Mouse (Mus musculus): Measurements from ENCODE around the gene Mnat1. TPM values are rescaled to one million over a fixed set of nuclear protein-coding genes. Genes with fewer than 3 reads are reported as not detected.

The Mnat1 gene
- polyA plus RNA-seq, 1 experiment: 2.2 TPM

- Histone ChIP-seq H3K4me1 (ENCODE audit: control insufficient read depth, insufficient read depth, insufficient read length) (no peaks in the 10 kb centered on the region), H3K27ac (ENCODE audit: insufficient read depth, low read length) (no peak overlapping the region), H3K27me3 (ENCODE audit: control insufficient read depth, insufficient read depth, low read length) (no peaks in the 10 kb centered on the region), H3K4me3 (ENCODE audit: extremely low read depth, insufficient read depth, insufficient read length) (no peak overlapping the region), H3K36me3 (ENCODE audit: control insufficient read depth, insufficient read depth, low read length) (peaks cover 1% of the 10 kb centered on the region; the same call in 1 of the 2 replicates)
- WGBS: 81% methylated on average over 6 of the region's 6 CpGs
- no peak for DNase-seq (ENCODE audit: low read depth in 1 of 2, low spot score in 2 of 2)
- TF ChIP-seq POLR2A (IDR thresholded peaks at IDR 0.05; ENCODE audit: low read depth, low read length) (no peak), CTCF (IDR thresholded peaks at IDR 0.05; ENCODE audit: extremely low read depth, insufficient read depth, insufficient read length, insufficient replicate concordance) (no peak)
These were observed 100.4 kb downstream of the Mnat1 start for GRCm38 (mm10) chr12:73223872-73224271.

- no peak overlapping the region for H3K4me3 ChIP-seq (ENCODE audit: extremely low read depth, insufficient read depth, insufficient read length)
- H3K36me3 ChIP-seq (ENCODE audit: control insufficient read depth, insufficient read depth, low read length): no peaks in the 10 kb centered on the region
- WGBS: 95% methylated on average over 3 of the region's 3 CpGs
- H3K27me3 ChIP-seq (ENCODE audit: control insufficient read depth, insufficient read depth, low read length): no peaks in the 10 kb centered on the region
- TF ChIP-seq CTCF (IDR thresholded peaks at IDR 0.05; ENCODE audit: extremely low read depth, insufficient read depth, insufficient read length, insufficient replicate concordance): no peak
- no peak for TF ChIP-seq POLR2A (IDR thresholded peaks at IDR 0.05; ENCODE audit: low read depth, low read length)
- H3K4me1 ChIP-seq (ENCODE audit: control insufficient read depth, insufficient read depth, insufficient read length): no peaks in the 10 kb centered on the region
- no peak for DNase-seq (ENCODE audit: low read depth in 1 of 2, low spot score in 2 of 2)
- no peak overlapping the region for H3K27ac ChIP-seq (ENCODE audit: insufficient read depth, low read length)
These were observed 104.9 kb downstream of the Mnat1 start for GRCm38 (mm10) chr12:73228427-73228826.

GRCm38 (mm10) chr12:73230196-73230595 lies 106.7 kb downstream of the Mnat1 start:
- DNase-seq (ENCODE audit: low read depth in 1 of 2, low spot score in 2 of 2): no peak
- no peak overlapping the region for H3K27ac ChIP-seq (ENCODE audit: insufficient read depth, low read length)
- no peak overlapping the region for H3K4me3 ChIP-seq (ENCODE audit: extremely low read depth, insufficient read depth, insufficient read length)
- TF ChIP-seq CTCF (IDR thresholded peaks at IDR 0.05; ENCODE audit: extremely low read depth, insufficient read depth, insufficient read length, insufficient replicate concordance) (no peak), POLR2A (IDR thresholded peaks at IDR 0.05; ENCODE audit: low read depth, low read length) (no peak)
- no peaks in the 10 kb centered on the region for H3K36me3 ChIP-seq (ENCODE audit: control insufficient read depth, insufficient read depth, low read length)
- no peaks in the 10 kb centered on the region for H3K4me1 ChIP-seq (ENCODE audit: control insufficient read depth, insufficient read depth, insufficient read length)
- no peaks in the 10 kb centered on the region for H3K27me3 ChIP-seq (ENCODE audit: control insufficient read depth, insufficient read depth, low read length)

- H3K27ac ChIP-seq (ENCODE audit: insufficient read depth, low read length): no peak overlapping the region
- no peaks in the 10 kb centered on the region for H3K27me3 ChIP-seq (ENCODE audit: control insufficient read depth, insufficient read depth, low read length)
- no peaks in the 10 kb centered on the region for H3K4me1 ChIP-seq (ENCODE audit: control insufficient read depth, insufficient read depth, insufficient read length)
- no peaks in the 10 kb centered on the region for H3K36me3 ChIP-seq (ENCODE audit: control insufficient read depth, insufficient read depth, low read length)
- no peak for DNase-seq (ENCODE audit: low read depth in 1 of 2, low spot score in 2 of 2)
- no peak overlapping the region for H3K4me3 ChIP-seq (ENCODE audit: extremely low read depth, insufficient read depth, insufficient read length)
- no peak for TF ChIP-seq POLR2A (IDR thresholded peaks at IDR 0.05; ENCODE audit: low read depth, low read length)
- no peak for TF ChIP-seq CTCF (IDR thresholded peaks at IDR 0.05; ENCODE audit: extremely low read depth, insufficient read depth, insufficient read length, insufficient replicate concordance)
These were observed 108.0 kb downstream of the Mnat1 start for GRCm38 (mm10) chr12:73231552-73231951.

GRCm38 (mm10) chr12:73232586-73232985 lies 109.1 kb downstream of the Mnat1 start:
- Histone ChIP-seq H3K27ac (ENCODE audit: insufficient read depth, low read length) (no peak overlapping the region), H3K36me3 (ENCODE audit: control insufficient read depth, insufficient read depth, low read length) (no peaks in the 10 kb centered on the region), H3K4me1 (ENCODE audit: control insufficient read depth, insufficient read depth, insufficient read length) (no peaks in the 10 kb centered on the region), H3K4me3 (ENCODE audit: extremely low read depth, insufficient read depth, insufficient read length) (no peak overlapping the region), H3K27me3 (ENCODE audit: control insufficient read depth, insufficient read depth, low read length) (no peaks in the 10 kb centered on the region)
- WGBS: 86% methylated on average over 2 of the region's 2 CpGs
- no peak for TF ChIP-seq POLR2A (IDR thresholded peaks at IDR 0.05; ENCODE audit: low read depth, low read length)
- TF ChIP-seq CTCF (IDR thresholded peaks at IDR 0.05; ENCODE audit: extremely low read depth, insufficient read depth, insufficient read length, insufficient replicate concordance): no peak
- no peak for DNase-seq (ENCODE audit: low read depth in 1 of 2, low spot score in 2 of 2)

GRCm38 (mm10) chr12:73241960-73242359 lies 118.4 kb downstream of the Mnat1 start:
- 86% methylated on average over 10 of the region's 10 CpGs for WGBS
- DNase-seq (ENCODE audit: low read depth in 1 of 2, low spot score in 2 of 2): no peak
- H3K27me3 ChIP-seq (ENCODE audit: control insufficient read depth, insufficient read depth, low read length): no peaks in the 10 kb centered on the region
- TF ChIP-seq POLR2A (IDR thresholded peaks at IDR 0.05; ENCODE audit: low read depth, low read length): no peak
- no peak for TF ChIP-seq CTCF (IDR thresholded peaks at IDR 0.05; ENCODE audit: extremely low read depth, insufficient read depth, insufficient read length, insufficient replicate concordance)
- no peak overlapping the region for H3K4me3 ChIP-seq (ENCODE audit: extremely low read depth, insufficient read depth, insufficient read length)
- H3K4me1 ChIP-seq (ENCODE audit: control insufficient read depth, insufficient read depth, insufficient read length): no peaks in the 10 kb centered on the region
- no peak overlapping the region for H3K27ac ChIP-seq (ENCODE audit: insufficient read depth, low read length)
- H3K36me3 ChIP-seq (ENCODE audit: control insufficient read depth, insufficient read depth, low read length): no peaks in the 10 kb centered on the region

GRCm38 (mm10) chr12:73245687-73246086 lies 122.2 kb downstream of the Mnat1 start:
- WGBS: 88% methylated on average over 5 of the region's 5 CpGs
- no peak overlapping the region for H3K4me3 ChIP-seq (ENCODE audit: extremely low read depth, insufficient read depth, insufficient read length)
- DNase-seq (ENCODE audit: low read depth in 1 of 2, low spot score in 2 of 2): no peak
- TF ChIP-seq POLR2A (IDR thresholded peaks at IDR 0.05; ENCODE audit: low read depth, low read length) (no peak), CTCF (IDR thresholded peaks at IDR 0.05; ENCODE audit: extremely low read depth, insufficient read depth, insufficient read length, insufficient replicate concordance) (no peak)
- no peaks in the 10 kb centered on the region for H3K36me3 ChIP-seq (ENCODE audit: control insufficient read depth, insufficient read depth, low read length)
- no peaks in the 10 kb centered on the region for H3K27me3 ChIP-seq (ENCODE audit: control insufficient read depth, insufficient read depth, low read length)
- no peak overlapping the region for H3K27ac ChIP-seq (ENCODE audit: insufficient read depth, low read length)
- no peaks in the 10 kb centered on the region for H3K4me1 ChIP-seq (ENCODE audit: control insufficient read depth, insufficient read depth, insufficient read length)

Measured in spleen, adult 2 months (tissue).